Mouse (Mus musculus): ENCODE measurements around the gene Fam118a. TPM values are rescaled to one million over a fixed set of nuclear protein-coding genes. Genes with fewer than 3 reads are reported as not detected.

Gene Fam118a
- polyA plus RNA-seq, 1 experiment from 2014 or later, result 28.2 TPM

DNA sequence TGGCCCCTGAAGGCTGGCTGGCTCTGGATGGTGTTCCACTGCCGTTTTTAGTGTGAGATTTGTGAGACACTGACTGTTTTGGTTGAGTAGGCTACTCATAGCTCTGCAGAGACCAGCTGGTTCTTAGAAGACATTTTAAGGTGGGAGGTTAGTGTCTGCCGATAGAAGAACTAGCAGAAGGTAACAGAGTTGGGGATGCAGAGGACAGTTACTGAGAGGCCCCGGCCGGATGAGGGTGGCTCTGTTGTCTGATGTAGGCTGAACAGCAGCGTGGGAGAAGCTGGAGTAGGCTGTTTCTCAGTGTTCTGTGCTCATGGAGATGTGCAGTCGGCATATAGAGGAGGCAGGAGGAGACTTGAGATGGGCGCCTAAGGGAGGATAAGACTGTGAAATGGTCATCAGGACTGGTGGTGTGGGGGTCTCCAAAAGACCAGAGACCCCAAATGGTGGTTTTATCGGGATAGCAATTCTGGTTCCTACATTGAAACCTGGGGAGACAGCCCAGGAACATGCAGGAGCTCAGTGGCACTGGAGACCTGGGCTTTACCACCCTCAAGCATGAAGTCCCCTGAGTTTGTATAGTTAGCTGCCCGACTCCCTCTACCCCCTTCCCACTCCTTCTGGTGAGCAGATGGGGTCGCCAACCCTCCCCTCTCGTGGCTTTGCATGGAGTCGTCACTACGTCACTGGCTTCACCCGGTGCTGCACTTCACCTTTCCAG lies 17.6 kb downstream of the Fam118a start:
- Histone ChIP-seq H3K4me1 (replicated peaks) (peaks cover 22% of the 10 kb centered on the region), H3K27me3 (no peaks in the 10 kb centered on the region), H3K27ac (replicated peaks) (no peak overlapping the region), H3K4me2 (no peak overlapping the region), H3K4me3 (no peak overlapping the region), H3K9ac (no peak overlapping the region), H3K9me3 (no peaks in the 10 kb centered on the region), H3K36me3 (peaks cover 58% of the 10 kb centered on the region)
- ATAC-seq (ENCODE audit: low read depth), result no peak
- WGBS, result 94% methylated on average over 14 of the region's 14 CpGs

DNA sequence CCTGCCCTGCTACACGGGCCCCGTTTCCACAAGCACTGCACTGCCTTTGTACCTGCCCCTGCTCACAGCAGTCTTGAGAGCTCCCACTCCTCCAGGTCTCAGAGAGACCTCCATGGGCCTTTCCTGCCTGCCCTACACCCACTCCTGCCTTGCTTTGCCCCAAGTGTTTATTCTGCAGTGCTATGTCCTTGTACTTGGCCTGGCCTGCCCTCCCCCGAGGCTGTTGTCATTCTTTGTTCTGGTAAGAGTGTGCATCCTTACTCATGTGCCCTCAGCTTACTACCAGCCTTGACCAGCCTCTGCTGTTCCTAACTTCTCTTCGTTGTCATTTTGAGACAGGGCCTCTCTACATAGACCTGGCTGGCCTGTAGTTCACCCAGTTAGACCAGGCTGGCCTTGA lies 19.1 kb downstream of the Fam118a start:
- Histone ChIP-seq H3K4me1 (replicated peaks) (peaks cover 8% of the 10 kb centered on the region), H3K27me3 (no peaks in the 10 kb centered on the region), H3K9ac (no peak overlapping the region), H3K4me3 (no peak overlapping the region), H3K9me3 (no peaks in the 10 kb centered on the region), H3K36me3 (peaks cover 73% of the 10 kb centered on the region), H3K4me2 (no peak overlapping the region), H3K27ac (replicated peaks) (no peak overlapping the region)
- 91% methylated on average over 4 of the region's 4 CpGs for WGBS
- ATAC-seq (ENCODE audit: low read depth), result no peak

DNA sequence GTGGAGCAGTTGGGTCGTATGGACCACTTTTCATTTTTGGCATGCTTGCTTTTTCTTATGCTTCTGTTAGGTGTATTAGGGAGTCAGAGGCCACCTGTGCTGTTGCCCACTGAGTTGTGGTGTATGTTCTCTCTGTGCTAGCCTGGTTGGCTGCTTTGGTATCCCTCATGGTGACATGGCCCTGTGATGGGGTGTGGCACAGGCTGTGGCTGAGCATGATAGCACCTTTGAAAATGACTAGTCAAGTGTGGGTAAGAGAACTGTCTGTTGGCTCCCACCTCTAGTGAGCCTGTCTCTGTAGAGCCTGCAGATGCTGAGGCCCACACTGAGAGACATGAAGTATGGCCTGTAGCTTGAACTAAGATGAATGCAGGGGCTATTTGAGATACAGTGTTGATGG lies 21.0 kb downstream of the Fam118a start:
- H3K4me3 ChIP-seq, result no peak overlapping the region
- no peaks in the 10 kb centered on the region for H3K9me3 ChIP-seq
- H3K9ac ChIP-seq, result no peak overlapping the region
- H3K36me3 ChIP-seq, result peaks cover 87% of the 10 kb centered on the region
- no peak overlapping the region for H3K27ac ChIP-seq (replicated peaks)
- no peaks in the 10 kb centered on the region for H3K27me3 ChIP-seq
- no peaks in the 10 kb centered on the region for H3K4me1 ChIP-seq (replicated peaks)
- WGBS, result 100% methylated on average over 1 of the region's 1 CpGs
- H3K4me2 ChIP-seq, result no peak overlapping the region
- no peak for ATAC-seq (ENCODE audit: low read depth)

DNA sequence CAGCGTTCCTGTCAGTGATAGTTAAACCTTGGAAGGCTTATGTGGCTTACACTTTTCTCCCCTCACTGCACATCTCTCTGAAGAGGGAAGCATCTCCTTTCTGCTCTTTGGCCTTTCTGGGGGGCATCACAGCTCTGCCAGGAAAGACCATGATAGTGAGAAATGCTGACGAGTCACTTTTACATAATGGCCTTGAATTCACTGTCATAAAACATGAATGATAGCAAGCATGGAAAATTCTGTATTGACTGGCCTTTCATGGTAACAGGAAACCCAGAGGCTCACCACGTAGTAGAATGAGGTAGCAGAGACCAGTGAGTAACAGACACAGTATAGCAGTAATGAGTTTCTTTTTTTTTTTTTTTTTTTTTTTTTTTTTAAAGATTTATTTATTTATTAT lies 25.4 kb downstream of the Fam118a start:
- no peak for ATAC-seq (ENCODE audit: low read depth)
- H3K27ac ChIP-seq (replicated peaks), result no peak overlapping the region
- WGBS, result 91% methylated on average over 3 of the region's 3 CpGs
- H3K9me3 ChIP-seq, result no peaks in the 10 kb centered on the region
- no peaks in the 10 kb centered on the region for H3K27me3 ChIP-seq
- no peak overlapping the region for H3K4me2 ChIP-seq
- no peaks in the 10 kb centered on the region for H3K4me1 ChIP-seq (replicated peaks)
- no peak overlapping the region for H3K9ac ChIP-seq
- H3K4me3 ChIP-seq, result no peak overlapping the region
- H3K36me3 ChIP-seq, result peaks cover 68% of the 10 kb centered on the region

DNA sequence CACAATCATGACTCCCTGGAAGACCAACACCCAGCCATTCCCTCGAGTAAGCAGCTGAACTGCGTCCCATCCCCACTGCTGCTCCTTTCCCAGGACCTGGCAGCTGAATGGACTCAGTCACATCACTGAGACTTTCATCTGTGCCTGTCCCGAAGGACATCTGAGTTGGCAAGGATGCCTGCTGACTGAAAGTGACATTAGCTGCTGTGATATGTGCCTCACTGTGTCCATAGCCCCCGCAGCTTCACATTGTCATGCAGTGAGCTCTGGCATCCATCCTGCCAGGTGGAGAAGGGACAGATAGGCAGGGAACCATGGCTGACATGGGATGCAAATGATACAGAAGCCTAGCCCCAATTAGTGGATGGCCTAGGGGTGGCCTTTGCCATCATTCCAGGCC lies 26.4 kb downstream of the Fam118a start:
- no peak for ATAC-seq (ENCODE audit: low read depth)
- Histone ChIP-seq H3K9me3 (no peaks in the 10 kb centered on the region), H3K27me3 (no peaks in the 10 kb centered on the region), H3K4me1 (replicated peaks) (no peaks in the 10 kb centered on the region), H3K9ac (no peak overlapping the region), H3K4me3 (no peak overlapping the region), H3K36me3 (peaks cover 64% of the 10 kb centered on the region), H3K27ac (replicated peaks) (no peak overlapping the region), H3K4me2 (no peak overlapping the region)
- 86% methylated on average over 4 of the region's 4 CpGs for WGBS

DNA sequence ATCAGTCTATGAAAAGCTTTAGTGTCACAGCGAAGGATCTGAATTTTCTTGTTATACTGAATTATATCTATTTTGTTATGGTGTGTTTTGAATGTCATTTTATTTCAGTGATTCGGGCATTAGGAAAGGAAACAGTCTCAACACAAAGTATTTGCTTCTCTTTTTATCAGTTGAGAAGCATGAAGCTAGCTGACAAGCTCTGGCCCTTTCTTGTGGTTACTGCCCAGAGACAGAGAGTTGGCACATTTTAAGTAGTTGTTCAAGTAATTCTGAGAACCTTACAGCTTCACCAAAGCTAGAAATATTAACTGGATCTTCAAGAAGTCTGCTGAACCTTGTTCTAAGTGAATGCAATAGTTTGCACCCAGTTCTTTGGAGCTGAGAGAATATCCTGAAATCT lies 34.7 kb downstream of the Fam118a start:
- Histone ChIP-seq H3K4me3 (no peak overlapping the region), H3K9ac (no peak overlapping the region), H3K4me2 (no peak overlapping the region), H3K36me3 (peaks cover 34% of the 10 kb centered on the region), H3K27me3 (no peaks in the 10 kb centered on the region), H3K4me1 (replicated peaks) (no peaks in the 10 kb centered on the region), H3K27ac (replicated peaks) (no peak overlapping the region), H3K9me3 (no peaks in the 10 kb centered on the region)
- ATAC-seq (ENCODE audit: low read depth), result no peak
- 93% methylated on average over 2 of the region's 2 CpGs for WGBS

DNA sequence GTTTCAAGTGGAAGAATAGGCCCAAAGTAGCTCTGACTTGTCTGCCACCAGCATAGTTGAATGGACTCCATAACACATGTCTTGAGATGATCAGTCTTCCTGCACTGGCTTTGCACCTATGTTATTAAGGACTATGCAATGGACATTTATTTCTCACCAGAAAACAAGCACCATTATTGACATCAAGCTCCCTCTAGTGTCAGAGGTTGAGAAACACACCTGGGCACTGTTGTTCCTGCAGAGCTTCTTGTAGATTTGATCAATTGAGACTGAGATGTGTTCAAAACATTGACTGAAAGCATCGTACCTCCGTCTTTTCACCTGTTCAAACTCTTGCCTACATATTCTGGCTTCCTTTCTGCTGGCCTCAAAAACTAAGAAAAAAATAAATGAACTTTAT lies 41.8 kb downstream of the Fam118a start:
- no peak overlapping the region for H3K27ac ChIP-seq (replicated peaks)
- H3K9ac ChIP-seq, result no peak overlapping the region

DNA sequence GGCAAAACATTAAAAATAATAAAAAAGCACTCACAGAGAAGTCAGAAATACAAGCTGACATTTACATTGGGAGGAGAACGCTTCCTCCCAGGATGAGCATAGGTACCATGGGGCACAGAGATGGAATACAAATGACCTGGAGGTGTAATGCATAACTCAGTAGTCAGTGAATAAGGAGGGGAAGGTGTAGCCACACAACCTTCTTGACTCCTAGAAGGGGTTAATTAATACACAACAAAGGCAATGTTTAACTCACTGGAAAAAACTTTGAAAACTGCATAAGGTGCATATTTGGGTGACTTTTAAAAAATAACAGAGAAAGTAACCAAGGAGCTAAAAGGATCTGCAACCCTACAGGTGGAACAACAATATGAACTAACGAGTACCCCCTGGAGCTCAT lies 43.9 kb downstream of the Fam118a start:
- 84% methylated on average over 2 of the region's 2 CpGs for WGBS
- Histone ChIP-seq H3K27ac (replicated peaks) (no peak overlapping the region), H3K36me3 (no peaks in the 10 kb centered on the region), H3K9me3 (no peaks in the 10 kb centered on the region), H3K9ac (no peak overlapping the region), H3K4me2 (no peak overlapping the region), H3K4me1 (replicated peaks) (no peaks in the 10 kb centered on the region), H3K4me3 (no peak overlapping the region), H3K27me3 (no peaks in the 10 kb centered on the region)
- ATAC-seq (ENCODE audit: low read depth), result no peak

More for the DNA sequence above, 41.8 kb downstream of the Fam118a start:
- WGBS, result 38% methylated on average over 2 of the region's 2 CpGs
- H3K36me3 ChIP-seq, result no peaks in the 10 kb centered on the region
- no peak overlapping the region for H3K4me3 ChIP-seq
- ATAC-seq (ENCODE audit: low read depth), result no peak
- no peak overlapping the region for H3K4me2 ChIP-seq
- no peaks in the 10 kb centered on the region for H3K27me3 ChIP-seq
- H3K9me3 ChIP-seq, result no peaks in the 10 kb centered on the region
- H3K4me1 ChIP-seq (replicated peaks), result no peaks in the 10 kb centered on the region

DNA sequence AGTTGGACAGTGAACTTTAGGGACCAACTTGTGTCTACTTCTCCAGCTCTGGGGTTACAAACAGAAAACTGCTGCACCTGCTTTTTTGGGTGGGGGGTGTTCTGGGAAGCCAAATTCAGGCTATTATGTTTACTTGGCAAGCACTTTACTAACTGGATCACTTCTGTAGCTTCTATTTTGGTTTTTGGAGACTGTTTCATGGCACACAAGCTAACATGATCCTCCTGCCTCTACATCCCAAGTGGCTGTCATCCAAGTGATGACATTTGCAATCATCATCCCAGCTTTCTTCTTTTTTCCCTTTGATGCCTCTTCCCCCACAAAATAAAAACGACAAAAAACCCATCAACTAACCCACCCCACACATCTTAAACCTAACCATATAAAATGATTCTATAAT lies 56.9 kb downstream of the Fam118a start:
- H3K27me3 ChIP-seq, result no peaks in the 10 kb centered on the region
- no peak overlapping the region for H3K4me2 ChIP-seq
- no peaks in the 10 kb centered on the region for H3K4me1 ChIP-seq (replicated peaks)
- no peak overlapping the region for H3K4me3 ChIP-seq
- 93% methylated on average over 1 of the region's 1 CpGs for WGBS
- no peak overlapping the region for H3K27ac ChIP-seq (replicated peaks)
- H3K9me3 ChIP-seq, result no peaks in the 10 kb centered on the region
- ATAC-seq (ENCODE audit: low read depth), result no peak
- no peaks in the 10 kb centered on the region for H3K36me3 ChIP-seq
- H3K9ac ChIP-seq, result no peak overlapping the region

Other genes starting within 250 kb of the Fam118a start
- gene Phf21b, start 172.9 kb upstream of the Fam118a start, polyA plus RNA-seq (2015; fragmentation: Nextera tagmentation; extraction: Ambion mirVana), result 11.5 and 12.6 TPM in 2 replicates
- 0.87 and 0.88 TPM in 2 replicates for gene Gm29666, start 108.9 kb upstream of the Fam118a start, polyA plus RNA-seq (2015; fragmentation: Nextera tagmentation; extraction: Ambion mirVana)
- gene Nup50, start 105.5 kb upstream of the Fam118a start, polyA plus RNA-seq (2015; fragmentation: Nextera tagmentation; extraction: Ambion mirVana), result 27.4 and 30.7 TPM in 2 replicates
- 17.4 and 18.8 TPM in 2 replicates for gene 5031439G07Rik, start 40.4 kb upstream of the Fam118a start, polyA plus RNA-seq (2015; fragmentation: Nextera tagmentation; extraction: Ambion mirVana)
- 0.59 and 0.65 TPM in 2 replicates for gene Upk3a, start 11.8 kb upstream of the Fam118a start, polyA plus RNA-seq (2015; fragmentation: Nextera tagmentation; extraction: Ambion mirVana)
- not detected in 2 replicates for gene Smc1b, start 103.0 kb downstream of the Fam118a start, polyA plus RNA-seq (2015; fragmentation: Nextera tagmentation; extraction: Ambion mirVana)
- 0.34 and 0.57 TPM in 2 replicates for gene Ribc2, start 103.1 kb downstream of the Fam118a start, polyA plus RNA-seq (2015; fragmentation: Nextera tagmentation; extraction: Ambion mirVana)
- 71.0 and 77.0 TPM in 2 replicates for gene Fbln1, start 177.0 kb downstream of the Fam118a start, polyA plus RNA-seq (2015; fragmentation: Nextera tagmentation; extraction: Ambion mirVana)